Mouse (Mus musculus) MEL (cell line): Measurements from ENCODE around the gene Fam84b. TPM values are rescaled to one million over a fixed set of nuclear protein-coding genes. Genes with fewer than 3 reads are reported as not detected.

Source experiments
- DNase-seq: peaks from one replicate; pipeline ENCODE4 v3.0.0; 2011; ENCODE audit warnings: low read depth, low spot score
- H3K27ac ChIP-seq: 2 replicates; pipeline ENCODE4 v1.5.1; 2012; ENCODE audit warnings: low read depth, mild to moderate bottlenecking, control low read depth, low read length, moderate library complexity; ENCODE audit not compliant: control insufficient read depth
- H3K27me3 ChIP-seq, 2 experiments: fragments of 150-350 bp in 1 of 2; sonication (generic) in 1 of 2; 2 replicates each; pipeline ENCODE4 v1.6.1; 2012; ENCODE audit warnings: low read length in 2 of 2, mild to moderate bottlenecking in 2 of 2, improper control_type of control experiment in 1 of 2, moderate library complexity in 1 of 2; ENCODE audit not compliant: insufficient read depth in 2 of 2, control insufficient read depth in 1 of 2
- H3K36me3 ChIP-seq, 2 experiments: 2 replicates each; pipeline ENCODE4 v1.6.1; 2012 to 2014; ENCODE audit warnings: low read length in 2 of 2, improper control_type of control experiment in 1 of 2, inconsistent platforms in 1 of 2, mild to moderate bottlenecking in 1 of 2; ENCODE audit not compliant: insufficient read depth in 2 of 2, control insufficient read depth in 1 of 2
- H3K4me1 ChIP-seq, 2 experiments: fragments of 150-350 bp in 1 of 2; sonication (generic) in 1 of 2; 2 replicates each; pipeline ENCODE4 v1.6.1; 2012; ENCODE audit warnings: low read length in 2 of 2, improper control_type of control experiment in 1 of 2, mild to moderate bottlenecking in 1 of 2; ENCODE audit not compliant: insufficient read depth in 2 of 2, control insufficient read depth in 1 of 2
- H3K4me3 ChIP-seq, 2 experiments: fragments of 150-350 bp in 1 of 2; sonication (generic) in 1 of 2; 2 replicates each; pipeline ENCODE4 v1.5.1; 2012; ENCODE audit warnings: low read depth in 2 of 2, low read length in 2 of 2, mild to moderate bottlenecking in 2 of 2, moderate library complexity in 2 of 2, control low read depth in 1 of 2, improper control_type of control experiment in 1 of 2; ENCODE audit not compliant: control insufficient read depth in 1 of 2, insufficient read depth in 1 of 2
- H3K79me2 ChIP-seq: 2 replicates; pipeline ENCODE4 v1.6.1; 2012; ENCODE audit warnings: mild to moderate bottlenecking, low read length, moderate library complexity; ENCODE audit not compliant: control insufficient read depth, poor library complexity, insufficient read depth
- H3K9ac ChIP-seq: 2 replicates; pipeline ENCODE4 v1.6.1; 2012; ENCODE audit warnings: low read depth, mild to moderate bottlenecking, control low read depth, low read length, moderate library complexity; ENCODE audit not compliant: control insufficient read depth, poor library complexity, severe bottlenecking
- H3K9me3 ChIP-seq: fragments of 150-350 bp; sonication (generic); replicated peaks from 2 replicates; pipeline ENCODE4 v1.6.1; 2012; ENCODE audit warnings: mild to moderate bottlenecking, low read length, improper control_type of control experiment, moderate library complexity; ENCODE audit not compliant: insufficient read depth
- CHD1 ChIP-seq: IDR thresholded peaks from 2 replicates; pipeline ENCODE4 v1.6.1; 2012; ENCODE audit warnings: low read depth, mild to moderate bottlenecking, inconsistent platforms, low read length, improper control_type of control experiment
- CHD2 ChIP-seq: IDR thresholded peaks from 2 replicates; pipeline ENCODE4 v1.6.1; 2011; ENCODE audit warnings: low read length, improper control_type of control experiment
- E2F4 ChIP-seq: IDR thresholded peaks from 2 replicates; pipeline ENCODE4 v1.6.1; 2011; ENCODE audit warnings: low read depth, low read length, improper control_type of control experiment, borderline replicate concordance
- ELF1 ChIP-seq: IDR thresholded peaks from 2 replicates; pipeline ENCODE4 v1.6.1; 2014; ENCODE audit warnings: low read depth, mild to moderate bottlenecking, inconsistent platforms, low read length, improper control_type of control experiment, moderate library complexity
- ETS1 ChIP-seq: IDR thresholded peaks from 2 replicates; pipeline ENCODE4 v1.6.1; 2012; ENCODE audit warnings: low read depth, mild to moderate bottlenecking, inconsistent platforms, low read length, improper control_type of control experiment, moderate library complexity
- GABPA ChIP-seq: IDR thresholded peaks from 2 replicates; pipeline ENCODE4 v1.6.1; 2012; ENCODE audit warnings: low read depth, mild to moderate bottlenecking, inconsistent platforms, low read length, improper control_type of control experiment, moderate library complexity
- GATA1 ChIP-seq: IDR thresholded peaks from 2 replicates; pipeline ENCODE4 v1.6.1; 2011; ENCODE audit warnings: low read depth, low read length, improper control_type of control experiment
- KAT2A ChIP-seq: conservative IDR thresholded peaks from 2 replicates; pipeline ENCODE4 v1.6.1; 2012; ENCODE audit warnings: low read depth, low read length, improper control_type of control experiment, inconsistent platforms
- MXI1 ChIP-seq: IDR thresholded peaks from 2 replicates; pipeline ENCODE4 v1.6.1; 2011; ENCODE audit warnings: mild to moderate bottlenecking, low read depth, low read length, improper control_type of control experiment
- NELFE ChIP-seq: IDR thresholded peaks from 2 replicates; pipeline ENCODE4 v1.6.1; 2011; ENCODE audit warnings: low read depth, low read length, improper control_type of control experiment
- NRF1 ChIP-seq: IDR thresholded peaks from 2 replicates; pipeline ENCODE4 v1.6.1; 2014; ENCODE audit warnings: low read depth, mild to moderate bottlenecking, inconsistent platforms, low read length, improper control_type of control experiment, moderate library complexity; ENCODE audit not compliant: poor library complexity, insufficient read depth, severe bottlenecking
- POLR2A ChIP-seq, 2 experiments: IDR thresholded peaks; 2 replicates each; pipeline ENCODE4 v1.6.1; 2011 to 2012; ENCODE audit warnings: low read length in 2 of 2, mild to moderate bottlenecking in 2 of 2, control low read depth in 1 of 2, improper control_type of control experiment in 1 of 2, low read depth in 1 of 2, moderate library complexity in 1 of 2; ENCODE audit not compliant: control insufficient read depth in 1 of 2, insufficient read depth in 1 of 2, poor library complexity in 1 of 2
- POLR2AphosphoS5 ChIP-seq: IDR thresholded peaks from 2 replicates; pipeline ENCODE4 v1.6.1; 2012; ENCODE audit warnings: low read depth, borderline replicate concordance, mild to moderate bottlenecking, inconsistent platforms, low read length, moderate library complexity, mixed read lengths
- RCOR1 ChIP-seq: IDR thresholded peaks from 2 replicates; pipeline ENCODE4 v1.6.1; 2012; ENCODE audit warnings: low read depth, mild to moderate bottlenecking, inconsistent platforms, low read length, improper control_type of control experiment
- SIN3A ChIP-seq: IDR thresholded peaks from 2 replicates; pipeline ENCODE4 v1.6.1; 2012; ENCODE audit warnings: low read length, improper control_type of control experiment, inconsistent platforms
- SMC3 ChIP-seq: IDR thresholded peaks from 2 replicates; pipeline ENCODE4 v1.6.1; 2011; ENCODE audit warnings: low read depth, low read length, improper control_type of control experiment
- TAL1 ChIP-seq: IDR thresholded peaks from 2 replicates; pipeline ENCODE4 v1.6.1; 2012; ENCODE audit warnings: mild to moderate bottlenecking, inconsistent platforms, low read length, moderate library complexity, mixed read lengths
- TBP ChIP-seq: IDR thresholded peaks from 2 replicates; pipeline ENCODE4 v1.8.0; 2011; ENCODE audit warnings: low read depth, low read length, improper control_type of control experiment
- UBTF ChIP-seq: IDR thresholded peaks from 2 replicates; pipeline ENCODE4 v1.6.1; 2012; ENCODE audit warnings: low read depth, mild to moderate bottlenecking, inconsistent platforms, low read length, improper control_type of control experiment, moderate library complexity, borderline replicate concordance; ENCODE audit not compliant: insufficient read depth
- ZC3H11A ChIP-seq: IDR thresholded peaks from 2 replicates; pipeline ENCODE4 v1.6.1; 2012; ENCODE audit warnings: low read depth, mild to moderate bottlenecking, inconsistent platforms, low read length, improper control_type of control experiment
- ZKSCAN1 ChIP-seq: IDR thresholded peaks from 2 replicates; pipeline ENCODE4 v1.6.1; 2012; ENCODE audit warnings: low read depth, mild to moderate bottlenecking, inconsistent platforms, low read length, improper control_type of control experiment, moderate library complexity
- ZMIZ1 ChIP-seq: IDR thresholded peaks from 2 replicates; pipeline ENCODE4 v1.6.1; 2012; ENCODE audit warnings: low read depth, mild to moderate bottlenecking, inconsistent platforms, low read length, improper control_type of control experiment, moderate library complexity
- ZNF384 ChIP-seq: IDR thresholded peaks from 2 replicates; pipeline ENCODE4 v1.6.1; 2012; ENCODE audit warnings: low read depth, mild to moderate bottlenecking, inconsistent platforms, low read length, improper control_type of control experiment
- polyA plus RNA-seq, 2 experiments: library from polyadenylated mRNA; stranded (reverse) in 1 of 2; unstranded in 1 of 2; fragments of >175 nt in 1 of 2; fragments of >200 nt in 1 of 2; gene quantifications; 2 replicates each; pipeline versions ENCODE4 v1.2.1 to v1.2.4; 2012; ENCODE audit warnings: low replicate concordance in 2 of 2, low read depth in 1 of 2; ENCODE audit not compliant: insufficient read length in 2 of 2, insufficient read depth in 1 of 2, missing spikeins in 1 of 2
- total RNA-seq: library from RNA; depleted of rRNA; stranded (reverse); fragments of 300-350 nt; gene quantifications from 2 replicates; pipeline ENCODE4 v1.2.3, GENCODE M21; 2012

Fam84b gene
- total and polyA plus RNA-seq, 3 experiments: not detected

DNA sequence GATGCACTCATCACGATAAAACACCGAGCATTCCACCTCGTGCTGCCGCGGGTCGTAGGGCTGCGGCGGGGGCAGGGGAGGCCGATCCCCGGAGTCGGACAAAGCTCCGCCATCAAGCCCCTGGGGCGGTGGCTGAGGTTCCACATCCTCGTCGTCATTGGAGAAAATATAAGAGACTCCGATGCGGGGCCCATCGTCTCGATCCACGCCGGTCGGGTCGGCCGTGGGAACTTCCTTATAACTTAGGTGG, 30.0 kb downstream of the Fam84b start:
- no peaks in the 10 kb centered on the region for H3K4me1 ChIP-seq
- no peak overlapping the region for H3K27ac ChIP-seq
- H3K9me3 ChIP-seq: no peaks in the 10 kb centered on the region
- H3K36me3 ChIP-seq: no peaks in the 10 kb centered on the region
- no peak overlapping the region for H3K9ac ChIP-seq
- DNase-seq: no peak
- no peaks in the 10 kb centered on the region for H3K27me3 ChIP-seq
- TF ChIP-seq ZC3H11A (no peak), KAT2A (no peak), GATA1 (no peak), ZKSCAN1 (no peak), MXI1 (no peak), POLR2A (IDR thresholded peaks at IDR 0.05; ENCODE audit: control insufficient read depth in 1 of 2, insufficient read depth in 1 of 2, low read depth in 1 of 2, low read length in 2 of 2, poor library complexity in 1 of 2) (no peak), TBP (no peak), E2F4 (no peak), TAL1 (no peak), ZNF384 (no peak), NRF1 (no peak)
- TF ChIP-seq, all 39 proteins: peak for 0
- Histone ChIP-seq H3K4me3 (no peak overlapping the region), H3K79me2 (no peaks in the 10 kb centered on the region)

DNA sequence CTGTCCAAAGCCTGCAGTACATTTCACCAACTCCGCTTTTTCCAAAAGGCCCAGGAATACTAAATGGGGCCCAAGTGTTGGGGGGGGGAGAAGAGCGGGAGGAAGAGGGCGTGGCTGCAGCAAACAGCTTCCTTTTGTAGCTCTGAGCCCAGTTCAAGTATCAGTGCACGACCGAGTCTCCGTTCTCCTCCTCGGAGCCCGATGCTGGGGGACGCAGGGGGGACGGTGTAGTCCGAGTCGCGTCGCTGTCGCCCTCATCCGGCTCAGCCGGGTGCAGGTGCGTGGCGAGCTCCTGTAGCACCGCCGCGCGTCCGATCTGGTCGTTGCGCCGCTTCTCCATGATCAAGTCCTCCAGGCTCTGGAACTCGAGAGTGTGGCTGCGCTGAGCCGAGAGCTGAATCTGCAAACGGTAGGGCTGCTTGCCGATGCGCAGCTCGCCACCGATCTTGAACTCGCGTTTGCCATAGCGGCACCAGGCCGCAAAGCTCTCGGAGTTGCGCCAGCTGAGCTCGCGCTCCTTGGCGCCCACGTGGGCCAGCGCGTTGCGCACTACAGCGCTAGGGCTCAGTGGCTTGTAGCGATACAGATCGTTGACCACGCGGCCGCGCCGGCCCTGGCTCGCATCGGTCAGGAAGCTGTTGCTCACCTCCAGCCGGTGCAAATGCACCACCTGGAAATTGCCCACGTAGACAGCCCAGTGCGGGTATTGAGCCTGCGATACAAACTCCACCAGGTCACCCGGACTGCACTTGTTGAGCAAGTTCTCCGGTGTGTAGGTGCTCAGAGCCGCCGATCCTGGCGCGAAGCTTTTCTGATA, 30.6 kb downstream of the Fam84b start:
- Histone ChIP-seq H3K9me3 (no peaks in the 10 kb centered on the region), H3K27me3 (no peaks in the 10 kb centered on the region), H3K4me1 (no peaks in the 10 kb centered on the region)
- TF ChIP-seq NRF1 (no peak), POLR2AphosphoS5 (no peak), ZMIZ1 (no peak), CHD1 (no peak), ETS1 (no peak), NELFE (no peak), KAT2A (no peak), GABPA (no peak), ZNF384 (no peak), CHD2 (no peak), UBTF (no peak), SIN3A (no peak), RCOR1 (no peak), SMC3 (no peak), MXI1 (no peak), ELF1 (no peak), E2F4 (no peak)
- TF ChIP-seq, all 39 proteins: peak for 0
- Histone ChIP-seq H3K4me3 (no peak overlapping the region), H3K36me3 (no peaks in the 10 kb centered on the region), H3K79me2 (no peaks in the 10 kb centered on the region), H3K27ac (no peak overlapping the region), H3K9ac (no peak overlapping the region)
- no peak for DNase-seq
